Mouse (Mus musculus) forebrain, embryonic 10.5 days (tissue): ENCODE measurements at regions not wholly inside any gene's neighbourhood (a gene's known extent, or its start where the extent isn't known, plus 50 kb on each side); places are given as distances from the start of the nearest gene placed in this dataset.

Experiments used
- DNase-seq: peaks from one replicate; pipeline ENCODE4 v3.0.0-alpha.2; 2017; ENCODE audit warnings: low spot score; ENCODE audit errors: extremely low spot score
- H3K27ac ChIP-seq: fragments of 300-500 bp; sonication (generic); 2 replicates; pipeline ENCODE4 v1.5.1; 2016; ENCODE audit warnings: mild to moderate bottlenecking
- H3K27me3 ChIP-seq: fragments of 300-500 bp; sonication (generic); 2 replicates; pipeline ENCODE4 v1.6.1; 2016; ENCODE audit warnings: mild to moderate bottlenecking; ENCODE audit not compliant: poor library complexity, severe bottlenecking
- H3K36me3 ChIP-seq: fragments of 300-500 bp; sonication (generic); replicated peaks from 2 replicates; pipeline ENCODE4 v1.6.1; 2016; ENCODE audit warnings: mild to moderate bottlenecking, moderate library complexity
- H3K4me1 ChIP-seq: fragments of 300-500 bp; sonication (generic); 2 replicates; pipeline ENCODE4 v1.6.1; 2016
- H3K4me3 ChIP-seq: fragments of 300-500 bp; sonication (generic); 2 replicates; pipeline ENCODE4 v1.5.1; 2016; ENCODE audit warnings: mild to moderate bottlenecking, moderate library complexity
- H3K9me3 ChIP-seq: fragments of 300-500 bp; sonication (generic); 2 replicates; pipeline ENCODE4 v1.6.1; 2016; ENCODE audit warnings: mild to moderate bottlenecking, moderate library complexity
- WGBS: fragments of 180-500 bp; shearing (Covaris S2); methylation state at CpG from one replicate; pipeline ENCODE4 v1.1.7; 2016; 5-methylcytosine and 5-hydroxymethylcytosine counted together

DNA sequence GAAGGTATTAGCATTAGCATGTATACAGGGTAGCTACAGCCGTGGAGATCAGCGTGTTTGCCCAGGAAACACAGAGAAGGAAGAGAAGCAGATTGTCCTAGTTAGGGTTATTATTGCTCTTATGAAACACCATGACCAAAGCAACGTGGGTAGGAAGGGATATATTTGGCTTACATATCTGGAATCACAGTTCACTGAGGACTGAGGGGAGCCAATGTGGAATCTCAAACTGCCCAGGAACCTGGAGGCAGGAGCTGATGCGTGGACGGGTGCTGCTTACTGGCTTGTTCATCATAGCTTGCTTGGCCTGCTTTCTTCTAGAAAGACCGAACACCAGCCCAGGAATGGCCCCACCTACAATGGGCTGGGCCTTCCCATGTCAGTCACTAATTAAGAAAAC, 238.4 kb downstream of the Atp23 start:
- no peak overlapping the region for H3K4me3 ChIP-seq
- H3K36me3 ChIP-seq = no peaks in the 10 kb centered on the region
- DNase-seq = no peak
- H3K27me3 ChIP-seq = no peaks in the 10 kb centered on the region
- 95% methylated on average over 6 of the region's 6 CpGs for WGBS
- peaks cover 4% of the 10 kb centered on the region; the same call in 1 of the 2 replicates for H3K9me3 ChIP-seq
- H3K4me1 ChIP-seq = no peaks in the 10 kb centered on the region
- no peak overlapping the region for H3K27ac ChIP-seq

DNA sequence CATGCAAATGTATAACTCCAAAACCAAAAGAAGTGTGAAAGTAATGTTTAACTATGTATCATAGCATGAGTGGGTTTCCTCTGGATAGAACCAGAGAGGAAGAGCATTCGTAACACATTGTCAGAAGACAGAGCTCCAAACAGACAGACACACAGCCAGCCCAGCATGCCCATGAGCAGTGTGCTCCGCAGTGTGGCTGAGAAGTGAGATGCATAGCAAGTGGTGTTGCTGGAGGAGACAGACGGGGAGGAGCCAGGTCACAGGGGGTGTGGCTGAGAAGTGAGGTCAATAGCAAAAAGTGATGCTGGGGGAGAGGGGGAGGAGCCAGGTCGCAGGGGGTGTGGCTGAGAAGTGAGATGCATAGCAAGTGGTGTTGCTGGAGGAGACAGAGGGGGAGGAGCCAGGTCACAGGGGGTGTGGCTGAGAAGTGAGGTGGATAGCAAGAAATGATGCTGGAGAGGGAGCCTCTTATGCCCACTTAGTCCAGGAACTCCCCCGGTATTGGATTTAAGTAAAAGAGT, 240.0 kb downstream of the Atp23 start:
- Histone ChIP-seq H3K9me3 (peaks cover 4% of the 10 kb centered on the region; the same call in 1 of the 2 replicates), H3K27me3 (no peaks in the 10 kb centered on the region), H3K27ac (no peak overlapping the region), H3K4me1 (no peaks in the 10 kb centered on the region), H3K36me3 (no peaks in the 10 kb centered on the region), H3K4me3 (no peak overlapping the region)
- 75% methylated on average over 5 of the region's 5 CpGs for WGBS
- DNase-seq = no peak

DNA sequence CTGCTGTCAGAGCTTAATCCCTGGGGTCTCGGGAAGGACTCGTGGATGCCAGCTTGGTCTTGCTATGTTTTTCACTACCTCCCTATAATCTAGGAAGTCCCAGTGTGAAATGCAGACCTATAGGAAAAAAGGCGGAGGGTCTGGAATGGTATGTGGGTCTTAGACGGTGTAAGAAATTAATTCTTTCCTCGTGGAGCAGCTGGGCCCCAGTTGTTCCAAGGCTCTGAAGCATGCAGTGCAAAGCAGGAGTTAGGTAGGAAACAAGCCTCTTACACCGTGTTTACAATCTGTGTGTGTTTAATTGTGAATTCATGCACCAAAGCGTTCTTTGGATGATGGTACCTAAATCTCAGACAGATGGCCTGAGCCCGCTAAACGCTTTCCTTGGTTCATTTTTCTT, 241.1 kb downstream of the Atp23 start:
- Histone ChIP-seq H3K27ac (no peak overlapping the region), H3K36me3 (no peaks in the 10 kb centered on the region), H3K4me1 (no peaks in the 10 kb centered on the region), H3K27me3 (no peaks in the 10 kb centered on the region), H3K9me3 (peaks cover 4% of the 10 kb centered on the region; the same call in 1 of the 2 replicates), H3K4me3 (no peak overlapping the region)
- 86% methylated on average over 9 of the region's 9 CpGs for WGBS
- no peak for DNase-seq

DNA sequence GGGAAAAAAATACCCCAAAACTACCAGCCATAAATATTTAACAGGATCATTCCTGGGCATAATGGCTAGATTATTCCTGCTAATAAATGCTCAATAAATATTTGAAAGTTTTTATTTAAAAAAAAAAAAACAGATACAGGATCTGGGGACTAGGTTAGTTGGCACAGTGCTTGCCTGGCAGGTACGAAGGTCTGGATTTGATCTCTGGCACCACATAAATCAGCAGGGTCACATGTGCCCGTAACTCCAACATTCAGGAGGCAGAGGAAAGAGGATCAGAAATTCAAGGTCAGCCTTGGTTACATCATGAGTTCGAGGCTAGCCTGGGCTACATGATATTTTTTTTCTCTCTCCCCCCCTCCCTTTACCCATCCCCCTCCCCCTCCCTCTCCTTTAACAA, 248.5 kb downstream of the Atp23 start:
- Histone ChIP-seq H3K9me3 (no peaks in the 10 kb centered on the region), H3K36me3 (no peaks in the 10 kb centered on the region), H3K27me3 (no peaks in the 10 kb centered on the region), H3K27ac (no peak overlapping the region), H3K4me1 (no peaks in the 10 kb centered on the region), H3K4me3 (no peak overlapping the region)
- DNase-seq = no peak
- 81% methylated on average over 3 of the region's 3 CpGs for WGBS

DNA sequence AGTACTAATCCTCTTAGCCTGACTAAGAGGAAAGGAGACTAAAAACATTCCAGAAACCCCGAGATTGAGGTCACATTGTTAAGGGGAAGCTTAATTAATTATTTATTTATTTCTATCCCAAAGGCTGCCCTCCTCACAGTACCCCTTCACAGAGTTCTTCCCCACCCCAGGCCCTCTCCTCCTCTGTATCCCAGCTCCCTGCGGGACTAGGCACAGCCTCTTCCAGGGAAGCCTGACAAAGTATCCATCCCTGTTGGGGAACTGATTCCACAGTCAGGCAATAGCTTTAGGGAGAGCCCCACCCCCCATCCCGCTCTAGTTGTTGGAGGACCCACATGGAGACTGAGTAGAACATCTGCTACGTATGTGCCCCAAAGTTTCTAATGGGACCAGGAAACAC, 254.6 kb downstream of the Atp23 start:
- H3K27ac ChIP-seq = no peak overlapping the region
- H3K4me3 ChIP-seq = no peak overlapping the region
- 23% methylated on average over 4 of the region's 4 CpGs for WGBS
- H3K36me3 ChIP-seq = no peaks in the 10 kb centered on the region
- peaks cover 15% of the 10 kb centered on the region for H3K4me1 ChIP-seq
- H3K27me3 ChIP-seq = no peaks in the 10 kb centered on the region
- no peak for DNase-seq
- H3K9me3 ChIP-seq = no peaks in the 10 kb centered on the region

DNA sequence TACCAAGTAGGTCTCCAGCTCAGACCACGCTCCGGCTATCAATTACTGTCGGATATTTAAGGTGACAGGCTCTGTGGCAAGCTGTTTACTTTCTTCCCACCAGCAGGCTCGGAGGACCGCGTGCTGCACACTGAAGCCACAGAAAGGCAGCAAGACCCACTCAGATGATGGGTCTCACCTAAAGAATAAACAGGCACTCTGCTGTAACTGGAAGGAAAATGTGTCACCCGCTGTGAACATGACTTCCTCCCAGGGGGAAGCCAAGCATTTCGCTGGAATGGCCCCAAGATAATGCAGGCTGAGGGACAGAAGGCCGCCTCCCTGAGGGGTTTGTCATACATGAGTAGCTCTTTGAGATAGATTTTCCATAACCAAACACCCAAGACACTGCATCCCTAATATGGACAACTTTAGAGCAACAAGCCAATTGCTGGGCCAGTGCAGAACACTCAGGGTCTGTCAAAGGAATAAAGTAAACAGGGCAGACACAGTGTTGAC, 259.3 kb downstream of the Atp23 start:
- Histone ChIP-seq H3K27me3 (no peaks in the 10 kb centered on the region), H3K4me1 (peaks cover 18% of the 10 kb centered on the region), H3K36me3 (no peaks in the 10 kb centered on the region), H3K4me3 (no peak overlapping the region), H3K27ac (no peak overlapping the region), H3K9me3 (no peaks in the 10 kb centered on the region)
- WGBS = 37% methylated on average over 9 of the region's 9 CpGs
- no peak for DNase-seq

DNA sequence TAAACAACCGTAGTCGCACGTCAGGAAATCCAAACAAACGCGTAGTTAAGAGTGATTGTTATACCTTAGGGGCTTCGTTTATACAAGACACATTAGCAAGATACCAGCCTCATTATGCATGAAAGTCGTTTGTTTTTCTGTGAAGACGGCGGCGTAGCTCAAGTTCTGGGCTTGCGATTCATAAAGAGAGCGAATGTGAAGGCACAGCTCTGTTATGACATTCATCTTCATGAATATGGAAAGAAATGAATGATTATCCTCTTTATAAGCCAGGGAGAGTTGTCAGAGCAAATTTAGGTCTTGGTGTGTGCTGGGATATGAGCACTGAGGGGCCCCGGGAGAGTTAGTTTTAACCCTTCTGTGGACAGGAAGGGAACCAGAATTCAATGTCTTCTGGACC, 266.4 kb downstream of the Atp23 start:
- no peaks in the 10 kb centered on the region for H3K4me1 ChIP-seq
- H3K27me3 ChIP-seq = no peaks in the 10 kb centered on the region
- no peaks in the 10 kb centered on the region for H3K36me3 ChIP-seq
- no peak for DNase-seq
- 83% methylated on average over 13 of the region's 13 CpGs for WGBS
- H3K4me3 ChIP-seq = no peak overlapping the region
- H3K27ac ChIP-seq = no peak overlapping the region
- H3K9me3 ChIP-seq = no peaks in the 10 kb centered on the region

DNA sequence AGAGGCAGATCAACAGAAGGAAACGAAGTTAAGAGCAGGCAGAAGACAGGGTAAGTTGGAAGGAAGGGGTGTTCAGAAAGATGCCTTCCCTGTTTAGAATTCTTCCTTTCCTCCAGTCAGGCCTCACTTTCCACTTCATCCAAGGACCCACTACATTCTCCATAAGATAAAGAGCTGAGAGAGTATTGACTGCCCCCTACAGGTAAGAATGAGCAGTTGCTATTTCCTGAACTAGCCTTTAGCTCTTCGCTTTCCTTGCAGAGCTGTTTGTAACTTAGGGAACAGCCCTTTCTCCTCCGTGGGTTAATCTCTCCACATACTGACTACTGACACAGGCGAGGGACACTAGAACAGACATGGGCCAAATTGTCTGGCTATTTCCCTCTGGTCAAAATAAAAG, 273.1 kb downstream of the Atp23 start:
- no peak overlapping the region for H3K27ac ChIP-seq
- no peaks in the 10 kb centered on the region for H3K36me3 ChIP-seq
- no peaks in the 10 kb centered on the region for H3K27me3 ChIP-seq
- H3K9me3 ChIP-seq = no peaks in the 10 kb centered on the region
- H3K4me3 ChIP-seq = no peak overlapping the region
- DNase-seq = no peak
- no peaks in the 10 kb centered on the region for H3K4me1 ChIP-seq
- 47% methylated on average over 4 of the region's 4 CpGs for WGBS

DNA sequence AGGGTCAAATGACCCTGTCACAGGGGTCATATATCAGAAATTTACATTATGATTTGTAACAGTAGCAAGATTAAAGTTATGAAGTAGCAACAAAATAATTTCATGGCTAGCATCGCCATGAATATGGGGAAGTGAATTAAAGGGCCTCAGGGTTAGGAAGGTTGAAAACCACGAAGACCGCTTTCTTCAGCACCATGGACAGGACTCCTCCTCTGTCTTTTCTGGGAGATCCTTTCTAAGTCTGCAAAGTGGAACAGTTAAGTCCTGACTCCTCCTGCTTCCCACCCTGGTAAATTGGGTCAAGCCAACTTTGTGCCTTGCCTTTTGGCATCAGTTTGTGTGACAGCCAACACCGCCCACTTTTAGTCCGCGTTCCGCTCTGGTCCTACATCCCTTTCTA, 275.7 kb downstream of the Atp23 start:
- Histone ChIP-seq H3K27ac (no peak overlapping the region), H3K36me3 (no peaks in the 10 kb centered on the region)

DNA sequence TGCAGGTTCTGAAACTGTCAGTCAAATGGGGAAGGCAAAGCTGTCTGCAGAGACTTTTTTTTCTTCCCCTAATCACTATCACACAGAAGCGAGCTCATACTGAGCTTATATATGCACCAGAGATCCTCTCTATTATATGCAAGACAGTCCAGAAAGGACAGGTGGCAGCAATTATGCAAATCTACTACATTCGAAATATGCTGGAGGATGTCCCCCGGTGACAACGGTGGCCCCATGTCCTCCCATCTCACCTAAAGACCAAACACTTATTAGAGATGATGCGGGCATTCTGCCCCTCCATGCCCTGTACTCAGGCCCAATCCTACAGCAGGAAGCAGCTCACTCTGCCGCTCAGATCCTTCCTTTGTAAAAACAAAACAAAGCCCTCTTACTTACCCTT, 280.4 kb downstream of the Atp23 start:
- no peaks in the 10 kb centered on the region for H3K36me3 ChIP-seq
- WGBS = 83% methylated on average over 6 of the region's 6 CpGs
- H3K4me1 ChIP-seq = peaks cover 16% of the 10 kb centered on the region
- no peak overlapping the region for H3K27ac ChIP-seq
- H3K4me3 ChIP-seq = no peak overlapping the region
- H3K27me3 ChIP-seq = no peaks in the 10 kb centered on the region
- DNase-seq = no peak
- no peaks in the 10 kb centered on the region for H3K9me3 ChIP-seq

More for the DNA sequence above, 275.7 kb downstream of the Atp23 start:
- Histone ChIP-seq H3K9me3 (no peaks in the 10 kb centered on the region), H3K4me1 (peaks cover 3% of the 10 kb centered on the region; the same call in 1 of the 2 replicates), H3K4me3 (no peak overlapping the region), H3K27me3 (no peaks in the 10 kb centered on the region)
- DNase-seq = no peak
- WGBS = 62% methylated on average over 7 of the region's 7 CpGs

DNA sequence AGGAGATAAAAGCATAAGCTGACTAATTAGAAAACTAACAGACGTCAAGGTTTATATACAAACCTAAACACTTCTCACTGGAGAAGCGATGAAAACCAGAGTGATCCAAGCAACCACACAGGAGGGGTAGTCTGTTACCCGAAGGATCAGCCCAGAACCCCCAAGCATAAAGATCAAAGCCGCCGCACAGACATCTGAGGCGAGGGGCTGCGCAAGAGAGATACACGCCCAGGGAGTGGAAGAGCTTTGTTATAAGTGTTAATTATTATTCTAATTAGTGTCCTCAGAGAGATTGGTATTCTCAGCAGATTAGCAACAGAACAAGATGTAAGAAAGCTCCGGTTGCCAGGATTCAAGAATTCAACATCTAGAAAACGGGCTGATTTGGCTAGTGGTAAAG, 281.2 kb downstream of the Atp23 start:
- H3K4me3 ChIP-seq = no peak overlapping the region
- 48% methylated on average over 10 of the region's 10 CpGs for WGBS
- H3K9me3 ChIP-seq = no peaks in the 10 kb centered on the region
- no peak overlapping the region for H3K27ac ChIP-seq
- no peak for DNase-seq
- H3K27me3 ChIP-seq = no peaks in the 10 kb centered on the region
- no peaks in the 10 kb centered on the region for H3K36me3 ChIP-seq
- H3K4me1 ChIP-seq = peaks cover 21% of the 10 kb centered on the region

DNA sequence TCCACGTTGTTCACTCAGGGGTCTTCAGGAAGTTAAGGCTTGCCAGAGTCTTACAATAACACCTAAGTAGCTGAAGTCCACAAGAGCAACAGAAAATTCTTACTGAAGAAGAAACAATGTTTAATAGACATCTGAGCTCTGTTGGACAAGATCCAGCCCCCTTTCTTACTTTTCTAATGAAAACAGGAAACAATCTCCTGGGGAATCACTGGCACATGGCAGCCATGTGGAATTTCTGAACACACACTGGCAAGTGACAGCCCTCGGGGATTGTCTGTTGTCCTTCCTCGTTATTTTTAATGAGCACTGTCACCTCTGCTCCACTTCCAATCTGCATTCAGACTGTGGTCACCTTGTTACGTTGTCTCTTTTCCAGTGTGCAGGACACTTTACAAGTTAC, 288.9 kb downstream of the Atp23 start:
- DNase-seq = no peak
- H3K27ac ChIP-seq = no peak overlapping the region
- WGBS = 64% methylated on average over 4 of the region's 4 CpGs
- H3K36me3 ChIP-seq = no peaks in the 10 kb centered on the region
- H3K27me3 ChIP-seq = no peaks in the 10 kb centered on the region
- no peak overlapping the region for H3K4me3 ChIP-seq
- H3K4me1 ChIP-seq = peaks cover 10% of the 10 kb centered on the region
- peaks cover 6% of the 10 kb centered on the region for H3K9me3 ChIP-seq

DNA sequence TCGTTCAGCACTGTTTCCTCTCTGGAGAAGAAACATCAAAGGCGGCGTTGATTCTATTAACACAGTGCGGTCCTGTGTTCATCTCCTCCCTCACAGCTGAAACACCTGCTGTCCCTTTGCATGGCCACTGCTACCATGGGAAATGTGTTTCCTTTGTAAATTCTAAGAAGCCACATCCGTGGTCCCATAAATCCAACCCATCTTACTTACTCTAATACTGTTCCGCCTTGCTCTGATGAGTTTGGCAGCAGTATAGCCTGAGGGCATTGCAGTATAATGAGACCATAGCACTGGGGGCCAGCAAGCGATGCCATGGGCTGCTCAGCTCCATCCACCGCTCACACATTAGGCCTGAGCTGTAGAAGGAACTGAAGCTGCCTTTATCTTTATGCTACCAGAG, 290.6 kb downstream of the Atp23 start:
- 91% methylated on average over 8 of the region's 8 CpGs for WGBS

DNA sequence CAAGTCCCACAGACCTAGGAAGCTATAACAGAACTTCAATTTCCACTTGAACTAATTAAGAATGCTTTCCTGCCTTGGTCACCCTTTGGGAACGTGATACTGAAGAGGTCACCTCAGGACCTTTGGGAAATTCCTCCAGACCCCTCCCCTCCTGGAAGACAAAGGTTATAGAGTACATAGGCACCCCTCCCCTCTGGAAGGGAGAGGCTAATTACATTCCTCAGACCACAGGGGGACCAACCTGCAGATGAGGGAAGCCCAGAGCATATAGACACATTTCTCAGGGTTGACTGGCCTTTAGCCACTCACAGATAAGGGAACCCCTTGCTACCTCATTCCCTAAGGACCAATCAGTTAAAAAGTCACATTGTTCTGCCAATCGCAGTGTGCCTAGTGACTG, 301.5 kb downstream of the Atp23 start:
- WGBS = 86% methylated on average over 2 of the region's 2 CpGs
- no peak overlapping the region for H3K27ac ChIP-seq
- DNase-seq = no peak
- H3K9me3 ChIP-seq = peaks cover 13% of the 10 kb centered on the region; the same call in 1 of the 2 replicates
- H3K36me3 ChIP-seq = no peaks in the 10 kb centered on the region
- no peaks in the 10 kb centered on the region for H3K4me1 ChIP-seq
- H3K4me3 ChIP-seq = no peak overlapping the region
- no peaks in the 10 kb centered on the region for H3K27me3 ChIP-seq

More for the DNA sequence above, 290.6 kb downstream of the Atp23 start:
- Histone ChIP-seq H3K4me3 (no peak overlapping the region), H3K9me3 (peaks cover 6% of the 10 kb centered on the region), H3K36me3 (no peaks in the 10 kb centered on the region), H3K4me1 (peaks cover 7% of the 10 kb centered on the region), H3K27me3 (no peaks in the 10 kb centered on the region), H3K27ac (no peak overlapping the region)
- no peak for DNase-seq
